Mouse (Mus musculus) intestine, embryonic 14.5 days (tissue): ENCODE measurements around the gene Dpp10. TPM values are rescaled to one million over a fixed set of nuclear protein-coding genes. Genes with fewer than 3 reads are reported as not detected.
A peak's percentile ranks its signal among the peaks of the same experiment; 100 is the strongest.

ENCODE experiments used
- ATAC-seq: fragments of 200-750 bp; cut with Nextera tagmentation; replicated peaks from 2 replicates; pipeline ENCODE4 v1.8.0; 2017; ENCODE audit warnings: low read depth, moderate number of reproducible peaks, moderate TSS enrichment, moderate library complexity; ENCODE audit not compliant: low FRiP score, low TSS enrichment
- DNase-seq: peaks from one replicate; pipeline ENCODE4 v3.0.0-alpha.2; 2018; ENCODE audit warnings: low spot score
- H3K27ac ChIP-seq: fragments of 300-500 bp; sonication (generic); 2 replicates; pipeline ENCODE4 v1.5.1; 2014; ENCODE audit warnings: low read depth, mild to moderate bottlenecking, control low read depth
- H3K27me3 ChIP-seq: fragments of 300-500 bp; sonication (generic); replicated peaks from 2 replicates; pipeline ENCODE4 v1.6.1; 2014; ENCODE audit warnings: low read length, control low read depth; ENCODE audit not compliant: control insufficient read depth, insufficient read depth
- H3K36me3 ChIP-seq: fragments of 300-500 bp; sonication (generic); 2 replicates; pipeline ENCODE4 v1.6.1; 2014; ENCODE audit warnings: low read length, control low read depth; ENCODE audit not compliant: control insufficient read depth, insufficient read depth
- H3K4me1 ChIP-seq: fragments of 300-500 bp; sonication (generic); replicated peaks from 2 replicates; pipeline ENCODE4 v1.6.1; 2014; ENCODE audit warnings: low read length, control low read depth, mixed read lengths; ENCODE audit not compliant: control insufficient read depth, insufficient read depth
- H3K4me2 ChIP-seq: fragments of 300-500 bp; sonication (generic); 2 replicates; pipeline ENCODE4 v1.6.1; 2014; ENCODE audit warnings: low read length
- H3K4me3 ChIP-seq: fragments of 300-500 bp; sonication (generic); 2 replicates; pipeline ENCODE4 v1.5.1; 2014; ENCODE audit warnings: low read depth, low read length, control low read depth, mixed read lengths
- H3K9ac ChIP-seq: fragments of 300-500 bp; sonication (generic); 2 replicates; pipeline ENCODE4 v1.6.1; 2014; ENCODE audit warnings: mild to moderate bottlenecking, low read length
- H3K9me3 ChIP-seq: fragments of 300-500 bp; sonication (generic); 2 replicates; pipeline ENCODE4 v1.6.1; 2016; ENCODE audit warnings: low read length, control low read depth; ENCODE audit not compliant: control insufficient read depth
- WGBS: fragments of 180-500 bp; shearing (Covaris S2); extraction: QIAGEN DNeasy Blood & Tissue Kit; methylation state at CpG from one replicate; pipeline ENCODE4 v1.1.7; 2014; 5-methylcytosine and 5-hydroxymethylcytosine counted together
- polyA plus RNA-seq: library from polyadenylated mRNA; unstranded; fragments of >200 nt; fragmentation: Nextera tagmentation; extraction: Ambion mirVana; gene quantifications from 2 replicates; pipeline ENCODE4 v1.2.1, GENCODE M21; 2014

The Dpp10 gene
- 0.84 and 1.4 TPM in 2 replicates for polyA plus RNA-seq

- no peak within 1 kb of the TSS for H3K9ac ChIP-seq
- peak within 1 kb of the TSS; percentile 77 for H3K4me2 ChIP-seq
- no peaks in the 10 kb centered on the region for H3K4me1 ChIP-seq
- peak within 1 kb of the TSS; percentile 44 for H3K4me3 ChIP-seq
- DNase-seq (peak; percentile 57), ATAC-seq (0 out of 2 replicates have a peak, but pooled peaks have one; percentile 15)
- peaks cover 55% of the 10 kb centered on the region for H3K27me3 ChIP-seq
- H3K9me3 ChIP-seq = no peaks in the 10 kb centered on the region
- H3K36me3 ChIP-seq = no peaks in the 10 kb centered on the region
- H3K27ac ChIP-seq = no peak within 1 kb of the TSS
- under 1% methylated on average over 19 of the region's 38 CpGs for whole genome bisulfite sequencing
Observed at GRCm38 (mm10) chr1:124044925-124045640, at the start of gene Dpp10. TSS of gene Dpp10 (minus strand) at chr1:124045559.

DNA sequence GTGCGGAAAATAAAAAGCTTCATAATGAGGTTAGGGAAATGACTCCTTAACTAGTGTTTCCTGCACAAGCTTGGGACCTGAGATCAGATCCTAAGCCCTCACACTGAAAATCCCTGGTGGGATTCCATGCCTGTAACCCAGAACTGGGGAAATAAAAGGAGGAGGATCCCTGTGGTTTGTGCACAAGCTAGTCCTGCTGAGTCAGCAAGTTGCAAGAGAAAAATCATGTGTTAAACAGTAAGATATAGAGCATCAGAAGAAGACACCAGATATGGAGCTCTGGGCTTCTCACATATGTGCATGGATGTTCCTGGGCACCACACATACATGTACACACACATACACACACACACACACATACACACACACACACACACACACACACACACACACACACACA, 3.2 kb upstream of the Dpp10 start:
- ATAC-seq = no peak
- H3K4me2 ChIP-seq = no peak overlapping the region
- no peaks in the 10 kb centered on the region for H3K9me3 ChIP-seq

DNA sequence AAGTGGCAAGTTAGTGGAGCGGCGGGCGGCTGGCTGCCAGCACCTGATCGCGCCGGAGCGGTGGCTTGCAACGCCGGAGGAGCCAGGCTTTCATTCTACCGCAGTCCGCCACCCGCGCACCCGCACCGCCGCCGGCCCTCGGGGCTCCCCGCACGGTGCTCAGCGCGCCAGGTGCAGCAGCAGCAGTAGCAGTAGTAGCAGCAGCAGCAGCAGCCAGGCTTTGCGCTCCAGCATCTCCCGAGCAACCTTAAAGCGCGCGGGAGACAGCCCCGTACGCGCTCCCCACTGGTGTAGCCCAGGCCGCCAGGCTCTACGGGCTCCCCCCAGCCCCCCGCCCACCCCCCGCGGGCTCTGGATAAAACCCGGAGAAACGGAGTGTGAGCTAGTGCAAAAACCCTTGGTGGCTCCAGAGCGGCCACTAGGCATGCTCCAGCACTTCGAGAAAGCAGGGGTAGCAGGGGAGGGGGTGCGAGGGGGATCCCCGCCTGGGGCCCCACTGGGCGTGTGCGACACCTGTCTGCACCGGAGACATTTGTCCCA, 472 bp upstream of the Dpp10 start:
- under 1% methylated on average over 43 of the region's 44 CpGs for WGBS
- H3K9ac ChIP-seq = no peak overlapping the region

More for the DNA sequence above, 3.2 kb upstream of the Dpp10 start:
- no peak for DNase-seq
- no peak overlapping the region for H3K27ac ChIP-seq
- H3K4me1 ChIP-seq = no peaks in the 10 kb centered on the region
- H3K27me3 ChIP-seq = peaks cover 41% of the 10 kb centered on the region
- WGBS = 81% methylated on average over 1 of the region's 1 CpGs
- no peak overlapping the region for H3K9ac ChIP-seq
- no peaks in the 10 kb centered on the region for H3K36me3 ChIP-seq
- H3K4me3 ChIP-seq = no peak overlapping the region

DNA sequence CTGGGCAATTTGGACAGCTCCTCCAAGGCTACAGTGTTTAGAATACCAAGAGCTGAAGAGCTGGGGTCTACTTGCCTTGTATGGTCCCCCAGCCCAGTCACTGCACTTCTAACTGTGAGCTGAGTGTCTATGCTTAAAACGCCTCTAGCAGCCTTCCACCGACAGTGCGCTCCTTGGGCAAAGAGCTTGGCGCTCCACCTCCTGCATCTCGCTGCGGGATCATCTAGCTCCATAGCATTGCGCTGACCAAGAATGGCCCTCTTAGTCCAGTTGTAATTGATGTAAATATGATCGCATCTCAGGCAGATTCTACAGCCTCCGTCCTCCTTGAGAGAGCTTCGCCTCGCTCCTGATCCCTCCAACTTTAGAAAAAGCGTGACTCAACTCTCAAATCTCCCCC, 1.2 kb downstream of the Dpp10 start:
- H3K4me1 ChIP-seq = no peaks in the 10 kb centered on the region
- 12% methylated on average over 12 of the region's 12 CpGs for WGBS
- no peak for DNase-seq

More for the DNA sequence above, 472 bp upstream of the Dpp10 start:
- peak overlapping the region; percentile 44 for H3K4me3 ChIP-seq
- ATAC-seq (peak; percentile 76), DNase-seq (peak; percentile 62)
- no peaks in the 10 kb centered on the region for H3K9me3 ChIP-seq
- H3K27me3 ChIP-seq = peaks cover 55% of the 10 kb centered on the region
- H3K4me1 ChIP-seq = no peaks in the 10 kb centered on the region
- no peak overlapping the region for H3K27ac ChIP-seq
- peak overlapping the region; percentile 77 for H3K4me2 ChIP-seq
- H3K36me3 ChIP-seq = no peaks in the 10 kb centered on the region

GRCm38 (mm10) chr1:124043421-124043820, 1.9 kb downstream of the Dpp10 start:
- 55% methylated on average over 6 of the region's 6 CpGs for WGBS
- Histone ChIP-seq H3K27me3 (peaks cover 53% of the 10 kb centered on the region), H3K36me3 (no peaks in the 10 kb centered on the region), H3K4me3 (no peak overlapping the region), H3K4me2 (no peak overlapping the region), H3K9me3 (no peaks in the 10 kb centered on the region), H3K9ac (no peak overlapping the region), H3K27ac (no peak overlapping the region), H3K4me1 (no peaks in the 10 kb centered on the region)
- DNase-seq (no peak), ATAC-seq (no peak)

More for the DNA sequence above, 1.2 kb downstream of the Dpp10 start:
- Histone ChIP-seq H3K9ac (no peak overlapping the region), H3K36me3 (no peaks in the 10 kb centered on the region), H3K27me3 (peaks cover 55% of the 10 kb centered on the region), H3K27ac (no peak overlapping the region), H3K4me2 (peak overlapping the region; percentile 5; the same call in 1 of the 2 replicates), H3K4me3 (no peak overlapping the region), H3K9me3 (no peaks in the 10 kb centered on the region)
- ATAC-seq = no peak

DNA sequence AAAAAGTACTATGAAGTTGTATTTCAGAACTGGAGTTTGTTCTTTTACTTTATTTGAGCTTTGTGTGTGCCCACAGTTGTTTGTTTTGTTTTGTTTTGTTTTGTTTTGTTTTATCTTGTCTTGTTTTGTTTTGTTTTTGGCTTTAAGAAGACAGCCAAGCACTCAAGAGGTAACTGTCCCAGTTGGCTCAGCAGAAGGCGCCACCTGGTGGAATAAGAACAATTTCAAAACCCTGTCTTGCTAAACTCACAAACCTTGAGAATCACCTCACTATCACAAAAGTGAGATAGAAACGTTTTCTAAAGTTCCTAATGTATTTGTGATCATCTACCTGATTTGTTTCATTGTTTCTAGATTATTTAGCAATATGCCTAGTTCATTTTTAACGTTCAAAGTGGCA, 3.8 kb downstream of the Dpp10 start:
- 6% methylated on average over 3 of the region's 3 CpGs for WGBS
- Histone ChIP-seq H3K27me3 (peaks cover 43% of the 10 kb centered on the region), H3K9ac (no peak overlapping the region), H3K9me3 (no peaks in the 10 kb centered on the region), H3K4me1 (no peaks in the 10 kb centered on the region), H3K27ac (no peak overlapping the region), H3K36me3 (no peaks in the 10 kb centered on the region), H3K4me3 (no peak overlapping the region), H3K4me2 (no peak overlapping the region)
- DNase-seq (no peak), ATAC-seq (no peak)

DNA sequence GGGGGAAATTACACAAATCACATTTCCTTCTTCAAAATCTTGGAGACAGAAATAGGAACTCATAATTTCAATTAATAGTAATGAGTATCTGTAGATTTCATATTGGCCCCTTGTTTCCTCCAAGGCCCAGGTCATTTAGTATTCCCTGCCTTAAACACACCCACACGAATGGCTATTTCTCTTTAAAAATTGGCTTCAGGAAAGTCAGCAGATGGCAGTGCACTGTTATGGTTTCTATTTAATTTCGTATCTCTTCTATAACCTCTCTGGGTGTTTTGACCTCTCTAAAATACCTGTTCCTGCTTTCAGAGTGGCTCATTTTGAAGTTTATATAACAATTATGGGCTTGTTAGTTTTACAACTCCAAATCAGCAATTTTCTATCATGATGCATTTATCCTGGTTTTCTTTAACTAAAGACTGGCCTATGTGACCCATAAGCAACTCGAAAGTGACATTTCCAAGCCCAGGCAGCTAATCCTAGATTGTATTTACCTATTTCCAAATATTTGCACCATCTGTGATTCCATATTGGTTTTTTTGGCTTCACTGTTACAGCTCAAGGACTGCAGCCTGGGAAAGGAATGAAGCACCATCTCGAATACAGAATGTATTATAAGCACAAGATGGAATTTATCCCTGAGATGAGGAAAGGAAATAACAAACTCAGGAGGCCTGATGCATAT, 9.9 kb downstream of the Dpp10 start:
- no peak overlapping the region for H3K4me2 ChIP-seq
- DNase-seq (no peak), ATAC-seq (no peak)
- 58% methylated on average over 4 of the region's 4 CpGs for WGBS
- no peak overlapping the region for H3K4me3 ChIP-seq
- no peak overlapping the region for H3K27ac ChIP-seq
- H3K4me1 ChIP-seq = no peaks in the 10 kb centered on the region
- no peaks in the 10 kb centered on the region for H3K9me3 ChIP-seq
- H3K9ac ChIP-seq = no peak overlapping the region
- H3K36me3 ChIP-seq = no peaks in the 10 kb centered on the region
- H3K27me3 ChIP-seq = no peaks in the 10 kb centered on the region

DNA sequence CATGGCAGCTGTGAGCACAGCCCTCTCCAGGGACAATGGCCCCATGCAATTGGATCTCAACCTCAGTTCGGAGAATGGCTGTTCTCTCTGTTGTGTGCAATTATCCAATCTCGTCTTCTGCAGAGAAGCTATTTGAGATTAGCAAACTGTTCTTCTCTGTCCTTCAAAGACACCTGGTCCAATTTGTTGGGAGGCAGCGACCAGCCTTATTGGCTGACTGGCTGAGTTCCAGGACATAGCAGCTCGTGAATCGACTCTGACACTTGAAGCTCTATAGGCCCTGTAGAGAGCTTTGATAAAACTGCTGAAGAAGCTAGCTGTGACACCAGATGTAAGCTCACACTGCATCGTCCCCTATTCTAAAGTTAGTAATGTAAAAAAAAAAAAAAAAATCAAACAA, 12.7 kb downstream of the Dpp10 start:
- Histone ChIP-seq H3K27me3 (no peaks in the 10 kb centered on the region), H3K4me1 (no peaks in the 10 kb centered on the region), H3K4me3 (no peak overlapping the region), H3K27ac (no peak overlapping the region), H3K4me2 (no peak overlapping the region), H3K9me3 (no peaks in the 10 kb centered on the region), H3K9ac (no peak overlapping the region), H3K36me3 (no peaks in the 10 kb centered on the region)
- no peak for DNase-seq
- ATAC-seq = no peak
- WGBS = 67% methylated on average over 6 of the region's 6 CpGs
